Mouse (Mus musculus) adrenal gland, adult 8-10 months (tissue): ENCODE data around the gene Olfr832. TPM values are rescaled to one million over a fixed set of nuclear protein-coding genes. Genes with fewer than 3 reads are reported as not detected.
"Not testable (repeated sequence)": the region's sequence is repeated elsewhere in the genome, so short reads cannot be mapped to it uniquely, and the experiment has no call there.

Experiments used
- DNase-seq: peaks from one replicate; pipeline ENCODE4 v3.0.0; 2022
- total RNA-seq, 4 experiments: library from RNA; stranded (reverse); gene quantifications; 2 replicates each; pipeline ENCODE4 v1.2.4; 2022

The Olfr832 gene
- not detected for total RNA-seq

- DNase-seq: not testable (repeated sequence)
Measured at GRCm38 (mm10) chr9:18936822-18937221, at the start of gene Olfr832. Olfr832 (plus strand) TSS chr9:18937122.

- DNase-seq: not testable (repeated sequence)
Measured at GRCm38 (mm10) chr9:18907699-18908098, 29.2 kb upstream of the Olfr832 start.

- DNase-seq: not testable (repeated sequence)
Measured at GRCm38 (mm10) chr9:18927921-18928320, 9.0 kb upstream of the Olfr832 start.

GRCm38 (mm10) chr9:18962021-18962420 lies 25.1 kb downstream of the Olfr832 start:
- DNase-seq: no peak

- no peak for DNase-seq
Measured at GRCm38 (mm10) chr9:18987690-18988089, 50.8 kb downstream of the Olfr832 start, which contains the start of gene Olfr834. Olfr834 (plus strand) TSS chr9:18987990.

Other genes starting within 250 kb of the Olfr832 start
- not detected for gene Olfr24, start 173.1 kb upstream of the Olfr832 start, total RNA-seq
- not detected for gene Olfr828, start 117.6 kb upstream of the Olfr832 start, total RNA-seq
- gene Olfr829, start 82.2 kb upstream of the Olfr832 start, total RNA-seq: not detected
- not detected for gene Olfr830, start 62.4 kb upstream of the Olfr832 start, total RNA-seq
- not detected for gene Olfr834, start 50.9 kb downstream of the Olfr832 start, total RNA-seq
- gene Olfr835, start 95.6 kb downstream of the Olfr832 start, total RNA-seq: not detected
- not detected for gene Olfr836, start 183.3 kb downstream of the Olfr832 start, total RNA-seq
- not detected for gene Olfr837, start 199.2 kb downstream of the Olfr832 start, total RNA-seq
- not detected for gene Olfr839-ps1, start 240.2 kb downstream of the Olfr832 start, total RNA-seq